Mouse (Mus musculus) mature B cell (primary cell): ENCODE results near the gene Ulk4.

Experiments
- in situ Hi-C: fragments of 300-500 bp; cut with MboI; formaldehyde crosslinking; loops from 2 replicates; pipeline ENCODE4 v1.14.3; 2019

Ulk4 gene

DNA sequence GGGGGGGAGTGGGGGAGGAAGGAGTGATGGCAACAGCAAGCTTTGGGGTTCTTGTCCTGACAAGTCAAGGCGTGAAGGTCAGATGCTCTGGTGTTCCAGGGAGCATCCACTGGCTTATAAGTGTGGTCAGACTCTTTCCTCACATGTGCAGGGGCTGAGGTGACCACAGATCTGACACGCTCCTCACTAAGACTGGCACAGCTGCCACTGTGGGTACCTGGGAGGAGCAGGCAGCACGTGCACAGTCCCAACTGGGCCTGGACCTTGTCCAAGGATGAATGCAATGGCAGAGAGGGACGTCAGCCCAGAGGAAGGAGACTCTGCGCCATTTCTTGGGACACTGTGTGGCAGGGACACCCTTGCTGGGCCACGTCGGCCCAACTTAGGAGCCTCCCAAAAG is 295.2 kb downstream of the Ulk4 start:
- in situ Hi-C loops, result no loop called here

- in situ Hi-C loops, result no loop called here
Observed at GRCm38 (mm10) chr9:120976856-120977255, 300.1 kb downstream of the Ulk4 start.

GRCm38 (mm10) chr9:120976158-120976557 is 300.8 kb downstream of the Ulk4 start:
- in situ Hi-C loops, result no loop called here

GRCm38 (mm10) chr9:120974209-120974608 is 302.8 kb downstream of the Ulk4 start:
- in situ Hi-C loops, result no loop called here

- in situ Hi-C loops, result no loop called here
Observed at GRCm38 (mm10) chr9:120973026-120973515, 303.9 kb downstream of the Ulk4 start.

- in situ Hi-C loops, result no loop called here
Observed at GRCm38 (mm10) chr9:120965007-120965406, 312.0 kb downstream of the Ulk4 start.

- in situ Hi-C loops, result no loop called here
Observed at GRCm38 (mm10) chr9:120964224-120964623, 312.8 kb downstream of the Ulk4 start.

DNA sequence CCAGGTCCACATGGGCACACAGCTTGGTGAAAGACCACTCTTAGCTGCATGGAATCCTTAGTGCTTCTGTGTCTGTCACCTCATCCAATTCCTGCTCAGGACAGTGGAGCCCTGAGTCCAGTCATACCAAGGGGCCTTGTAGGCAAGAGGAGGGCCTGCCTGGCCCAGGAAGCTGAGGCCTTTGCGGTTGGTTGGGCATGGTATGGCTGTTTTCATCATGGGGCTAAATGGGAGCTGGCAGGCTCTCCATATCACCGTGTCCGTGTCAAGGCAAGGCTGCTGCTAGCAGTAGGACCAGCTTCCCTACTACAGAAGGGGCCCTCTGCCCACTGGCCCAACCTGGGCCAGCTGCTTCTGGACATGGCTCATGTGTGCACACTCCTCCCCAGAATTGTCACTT is 313.3 kb downstream of the Ulk4 start:
- in situ Hi-C loops, result no loop called here

DNA sequence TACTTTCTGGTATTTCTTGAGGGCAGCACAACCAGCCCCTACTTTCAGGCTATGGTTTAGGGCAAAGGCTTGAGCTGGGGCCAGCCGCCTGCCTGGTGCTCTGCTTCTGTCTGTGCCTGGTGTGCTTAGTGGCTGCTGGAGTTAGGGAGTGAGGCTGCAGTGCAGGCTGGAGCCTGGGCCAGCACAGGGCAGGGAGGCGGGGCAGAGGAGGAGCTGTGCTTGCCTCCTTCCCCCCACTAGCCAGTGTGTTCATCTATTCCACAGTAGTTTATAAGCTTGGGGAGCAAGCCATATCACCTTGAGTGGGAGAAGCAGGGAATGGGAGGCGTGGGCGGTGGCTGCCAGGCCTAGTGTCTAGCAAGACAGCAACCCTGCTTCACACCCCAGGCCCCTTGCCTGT is 313.9 kb downstream of the Ulk4 start:
- in situ Hi-C loops, result no loop called here

DNA sequence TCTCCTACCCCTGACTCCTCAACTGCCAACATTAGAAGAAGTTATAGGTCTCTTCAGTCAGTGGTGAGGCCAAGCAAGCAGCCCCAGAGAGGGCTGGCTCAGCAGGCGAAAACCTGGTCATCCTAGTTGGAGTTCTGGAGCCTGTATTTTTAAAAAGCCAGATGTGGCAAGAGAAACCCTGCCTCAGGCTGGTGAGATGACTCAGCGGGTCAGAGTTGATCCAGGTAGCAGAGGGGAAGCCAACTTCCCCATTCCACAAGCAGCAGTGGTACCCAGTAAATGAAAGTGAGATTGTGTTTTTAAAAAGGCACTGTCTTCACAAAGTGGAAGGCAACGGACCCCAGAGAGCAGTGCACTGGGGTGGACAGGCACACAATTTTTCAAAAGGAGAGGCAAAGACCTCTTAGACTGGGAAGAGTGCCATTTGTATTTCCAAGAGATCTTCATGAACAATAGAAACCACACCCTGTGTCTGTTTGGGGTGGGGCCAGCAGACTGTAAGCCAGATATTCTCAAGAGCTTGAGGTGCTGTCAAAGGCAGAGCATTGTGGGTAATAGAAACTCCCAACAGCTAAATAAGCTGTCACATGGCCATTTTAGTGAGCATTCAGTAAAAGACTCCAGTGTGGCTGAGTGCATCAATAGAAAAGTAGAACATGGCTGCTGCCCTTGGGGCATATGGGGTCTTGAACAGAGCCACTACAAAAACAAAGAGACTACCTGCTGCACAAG is 314.9 kb downstream of the Ulk4 start:
- in situ Hi-C loops, result no loop called here

DNA sequence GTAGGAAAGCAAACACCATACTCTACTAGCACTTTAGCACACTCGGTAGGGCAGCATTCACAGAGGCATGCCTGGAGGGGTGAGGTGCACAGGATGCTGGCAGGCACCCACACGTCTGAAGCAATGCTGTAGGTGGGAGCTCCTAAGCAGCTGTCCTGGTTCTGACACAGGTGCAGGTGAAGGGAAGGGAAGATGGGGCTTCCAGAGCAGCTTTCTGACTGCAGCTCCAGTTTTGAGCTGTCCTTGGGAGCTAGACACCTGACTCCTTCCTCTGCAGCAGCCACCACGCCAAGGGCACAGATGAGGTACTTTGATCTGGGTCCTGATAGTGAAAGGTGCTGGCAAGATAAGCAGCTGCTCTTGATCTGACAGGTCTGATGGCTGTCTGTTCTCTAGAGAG is 315.5 kb downstream of the Ulk4 start:
- in situ Hi-C loops, result no loop called here

DNA sequence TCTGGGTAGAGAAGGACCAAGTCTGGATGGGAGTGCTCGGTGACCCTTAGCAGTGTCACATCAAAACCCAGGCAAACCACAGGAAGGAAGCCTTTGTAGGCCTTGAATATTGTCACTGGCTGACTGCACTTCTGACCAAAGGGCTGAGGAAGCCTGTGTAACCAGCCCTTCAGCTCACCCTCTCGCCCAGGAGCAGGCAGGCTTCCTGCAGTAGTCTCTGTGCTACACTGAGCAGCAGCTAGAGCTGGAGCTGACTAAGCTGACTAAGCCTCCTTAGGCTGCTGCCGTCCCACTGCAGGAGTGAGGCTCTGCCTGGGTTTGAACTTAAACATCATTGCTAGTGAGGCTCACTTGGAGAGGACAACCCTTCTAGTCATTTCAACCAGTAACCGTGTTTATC is 316.4 kb downstream of the Ulk4 start:
- in situ Hi-C loops, result no loop called here

GRCm38 (mm10) chr9:120959225-120959624 is 317.8 kb downstream of the Ulk4 start:
- in situ Hi-C loops, result no loop called here

DNA sequence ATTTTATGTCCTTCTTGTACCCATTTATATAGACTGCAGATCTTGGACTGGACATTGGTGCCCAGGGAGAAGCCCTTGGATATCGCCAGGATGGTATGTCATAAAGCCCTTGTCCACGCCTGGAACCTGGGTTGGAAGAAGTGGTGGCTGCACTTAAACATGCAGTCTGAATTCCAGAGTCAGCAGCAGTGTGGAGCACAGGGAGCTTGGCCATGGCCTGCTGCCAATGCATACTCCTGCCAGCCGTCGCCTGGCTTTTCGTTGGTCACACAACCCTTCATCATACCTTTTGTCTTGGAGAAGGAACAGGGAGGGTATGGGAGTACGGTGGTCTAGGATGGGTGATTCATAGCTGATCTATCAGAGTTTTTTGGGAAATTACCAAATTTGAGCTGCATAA is 318.4 kb downstream of the Ulk4 start:
- in situ Hi-C loops, result no loop called here

DNA sequence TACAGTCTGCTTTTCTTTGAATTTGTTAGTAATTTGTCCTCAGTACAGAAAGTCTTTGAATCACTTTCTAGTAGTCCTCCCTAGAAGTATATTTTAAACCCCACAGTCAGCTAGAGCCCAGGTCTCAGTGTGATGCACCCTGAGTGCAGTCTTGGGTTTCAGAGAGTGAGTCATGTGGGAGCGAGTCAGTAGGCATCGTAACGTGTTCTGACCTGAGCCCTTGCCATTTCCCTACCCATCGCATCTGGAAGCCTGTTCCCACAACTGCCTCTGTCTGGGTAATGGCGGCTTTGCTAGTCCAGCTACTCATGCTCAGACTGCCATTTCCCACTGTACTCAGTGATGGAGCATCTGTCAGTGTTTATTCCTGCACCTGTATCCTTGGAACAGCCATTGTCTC is 318.9 kb downstream of the Ulk4 start:
- in situ Hi-C loops, result no loop called here

GRCm38 (mm10) chr9:120951947-120952346 is 325.1 kb downstream of the Ulk4 start:
- in situ Hi-C loops, result no loop called here

GRCm38 (mm10) chr9:120950761-120951160 is 326.2 kb downstream of the Ulk4 start:
- in situ Hi-C loops, result no loop called here

DNA sequence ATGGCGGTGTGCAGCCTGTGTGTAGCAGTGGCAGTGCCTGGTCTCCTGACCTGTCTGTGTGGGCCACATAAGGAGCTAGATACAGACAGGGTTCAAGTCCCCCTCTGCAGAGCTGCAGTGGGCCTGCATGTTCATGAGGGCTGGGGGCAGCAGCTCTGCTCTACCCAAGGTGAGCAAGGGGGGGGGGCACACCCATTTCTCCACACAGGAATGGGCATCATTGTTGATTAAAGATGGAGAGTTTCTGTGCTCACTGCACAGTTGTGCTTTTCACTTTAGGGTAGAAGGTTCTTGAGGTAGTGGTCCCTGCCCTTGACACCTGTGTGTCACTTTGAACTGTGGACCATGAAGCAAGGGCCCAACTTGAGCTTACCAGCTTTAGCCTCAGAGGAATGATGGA is 328.2 kb downstream of the Ulk4 start:
- in situ Hi-C loops, result loop anchor here (25.0 kb wide), 1 partner anchor 362 kb away; no protein-coding TSS in a partner anchor

- in situ Hi-C loops, result loop anchor here (25.0 kb wide), 1 partner anchor 359 kb away; no protein-coding TSS in a partner anchor
Observed at GRCm38 (mm10) chr9:120946131-120946530, 330.9 kb downstream of the Ulk4 start.

GRCm38 (mm10) chr9:120944211-120944610 is 332.8 kb downstream of the Ulk4 start:
- in situ Hi-C loops, result loop anchor here (25.0 kb wide), 1 partner anchor 357 kb away; no protein-coding TSS in a partner anchor

GRCm38 (mm10) chr9:120943757-120944156 is 333.2 kb downstream of the Ulk4 start:
- in situ Hi-C loops, result loop anchor here (25.0 kb wide), 1 partner anchor 356 kb away; no protein-coding TSS in a partner anchor

GRCm38 (mm10) chr9:120940858-120941257 is 336.1 kb downstream of the Ulk4 start:
- in situ Hi-C loops, result loop anchor here (25.0 kb wide), 1 partner anchor 354 kb away; no protein-coding TSS in a partner anchor

GRCm38 (mm10) chr9:120936351-120936750 is 340.6 kb downstream of the Ulk4 start:
- in situ Hi-C loops, result loop anchor here (25.0 kb wide), 1 partner anchor 349 kb away; no protein-coding TSS in a partner anchor

DNA sequence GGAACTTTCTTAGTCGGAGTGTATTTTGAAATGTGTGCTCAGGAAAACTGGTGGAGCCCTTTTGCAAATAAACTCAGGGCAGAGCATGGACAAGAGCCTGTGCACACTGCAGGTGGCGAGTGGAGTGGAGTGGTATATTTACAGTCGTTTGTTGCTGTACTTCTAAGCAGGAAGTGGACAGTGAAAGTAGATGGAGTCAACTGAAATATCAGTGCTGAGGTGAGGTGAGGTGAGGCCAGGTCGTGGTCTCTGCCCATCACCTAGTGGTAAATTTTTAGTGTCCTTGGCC is 341.4 kb downstream of the Ulk4 start:
- in situ Hi-C loops, result loop anchor here (25.0 kb wide), 1 partner anchor 348 kb away; no protein-coding TSS in a partner anchor
